Mouse (Mus musculus) hindbrain, embryonic 12.5 days (tissue): ENCODE data around the gene Tubgcp3. TPM values are rescaled to one million over a fixed set of nuclear protein-coding genes. Genes with fewer than 3 reads are reported as not detected.
"Not testable (repeated sequence)": the region's sequence is repeated elsewhere in the genome, so short reads cannot be mapped to it uniquely, and the experiment has no call there.

Experiments used
- ATAC-seq: fragments of 200-750 bp; cut with Nextera tagmentation; 2 replicates; pipeline ENCODE4 v1.8.0; 2017; ENCODE audit warnings: moderate TSS enrichment; ENCODE audit not compliant: low FRiP score
- H3K27ac ChIP-seq: fragments of 300-500 bp; sonication (generic); 2 replicates; pipeline ENCODE4 v1.5.1; 2016; ENCODE audit warnings: mild to moderate bottlenecking
- H3K27me3 ChIP-seq: fragments of 300-500 bp; sonication (generic); 2 replicates; pipeline ENCODE4 v1.6.1; 2016; ENCODE audit warnings: mild to moderate bottlenecking
- H3K36me3 ChIP-seq: fragments of 300-500 bp; sonication (generic); 2 replicates; pipeline ENCODE4 v1.6.1; 2016; ENCODE audit warnings: mild to moderate bottlenecking
- H3K4me1 ChIP-seq: fragments of 300-500 bp; sonication (generic); 2 replicates; pipeline ENCODE4 v1.6.1; 2016
- H3K4me2 ChIP-seq: fragments of 300-500 bp; sonication (generic); replicated peaks from 2 replicates; pipeline ENCODE4 v1.6.1; 2016; ENCODE audit warnings: mild to moderate bottlenecking
- H3K4me3 ChIP-seq: fragments of 300-500 bp; sonication (generic); 2 replicates; pipeline ENCODE4 v1.5.1; 2016; ENCODE audit warnings: mild to moderate bottlenecking
- H3K9ac ChIP-seq: fragments of 300-500 bp; sonication (generic); 2 replicates; pipeline ENCODE4 v1.6.1; 2016; ENCODE audit warnings: mild to moderate bottlenecking, moderate library complexity
- H3K9me3 ChIP-seq: fragments of 300-500 bp; sonication (generic); replicated peaks from 2 replicates; pipeline ENCODE4 v1.6.1; 2016; ENCODE audit warnings: mild to moderate bottlenecking
- WGBS: fragments of 180-500 bp; shearing (Covaris S2); methylation state at CpG from one replicate; pipeline ENCODE4 v1.1.7; 2016; 5-methylcytosine and 5-hydroxymethylcytosine counted together
- polyA plus RNA-seq: library from polyadenylated mRNA; unstranded; fragments of >200 nt; fragmentation: Nextera tagmentation; extraction: Ambion mirVana; gene quantifications from 2 replicates; pipeline ENCODE4 v1.2.1, GENCODE M21; 2016

The Tubgcp3 gene
- polyA plus RNA-seq, 1 experiment from 2014 or later = 49.1 TPM

DNA sequence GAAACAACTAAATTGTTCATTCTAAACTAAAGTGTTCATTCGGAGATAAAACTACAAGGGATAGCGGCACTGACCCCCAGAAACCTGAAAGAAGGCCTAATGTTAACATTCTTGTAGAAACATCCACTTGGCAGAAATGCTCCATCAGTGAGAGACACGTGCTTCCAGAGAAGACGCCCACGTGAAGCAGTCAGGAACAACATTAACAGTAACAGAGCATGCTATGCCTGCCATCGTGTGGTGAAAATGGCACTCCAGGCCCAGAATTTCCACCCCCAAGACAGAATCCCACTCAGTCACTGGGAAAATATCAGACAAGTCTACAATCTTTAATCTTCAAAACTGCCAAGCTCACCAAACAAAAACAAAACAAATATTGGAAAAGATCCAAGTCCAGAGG is 3.2 kb downstream of the Tubgcp3 start:
- Histone ChIP-seq H3K36me3 (no peaks in the 10 kb centered on the region), H3K4me3 (no peak overlapping the region), H3K4me2 (no peak overlapping the region), H3K27me3 (peaks cover under 1% of the 10 kb centered on the region; the same call in 1 of the 2 replicates), H3K27ac (no peak overlapping the region), H3K9me3 (no peaks in the 10 kb centered on the region), H3K9ac (no peak overlapping the region), H3K4me1 (peaks cover 14% of the 10 kb centered on the region)
- 87% methylated on average over 6 of the region's 6 CpGs for WGBS
- no peak for ATAC-seq

DNA sequence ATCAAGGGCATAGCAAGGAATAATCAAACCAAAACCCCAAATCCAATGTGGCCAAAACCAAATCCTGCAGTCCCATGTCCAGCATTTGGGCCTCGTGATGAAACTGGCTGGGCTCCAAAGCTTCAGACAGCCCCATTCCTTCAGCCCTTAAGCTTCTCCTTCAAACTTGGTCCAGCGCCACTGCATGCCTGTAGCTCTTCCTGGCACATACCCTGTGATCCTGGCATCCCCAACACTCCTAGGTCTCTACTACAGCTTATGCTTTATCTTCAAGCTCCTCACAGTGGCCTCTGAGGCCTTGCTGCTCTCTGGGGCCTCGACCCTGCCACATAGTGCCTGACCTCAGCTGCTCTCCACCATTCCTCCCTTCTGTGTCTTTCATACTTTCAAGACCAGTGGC is 5.5 kb downstream of the Tubgcp3 start:
- not testable (repeated sequence) for ATAC-seq, H3K4me1 ChIP-seq, H3K9ac ChIP-seq, H3K36me3 ChIP-seq, H3K27me3 ChIP-seq, H3K9me3 ChIP-seq, H3K4me2 ChIP-seq, H3K27ac ChIP-seq, H3K4me3 ChIP-seq
- WGBS = 94% methylated on average over 3 of the region's 3 CpGs

DNA sequence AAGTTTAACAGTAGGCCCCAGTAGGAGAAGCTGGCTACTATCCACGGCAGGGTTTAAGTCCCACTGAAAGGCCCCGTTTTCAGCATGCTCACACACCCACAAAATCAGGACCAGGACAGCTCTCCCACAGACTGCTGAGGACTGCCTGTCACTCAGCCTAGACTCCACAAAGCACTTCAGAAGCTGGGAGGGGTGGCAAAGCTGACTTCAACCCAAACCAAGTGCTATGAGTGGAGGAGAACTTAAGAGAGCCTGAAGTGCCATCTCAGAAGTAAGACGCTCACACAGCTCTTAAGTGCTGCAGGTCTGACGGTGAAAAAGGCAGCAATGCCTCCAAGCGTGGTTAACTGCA is 9.0 kb downstream of the Tubgcp3 start:
- Histone ChIP-seq H3K27ac (no peak overlapping the region), H3K4me2 (no peak overlapping the region), H3K4me1 (no peaks in the 10 kb centered on the region), H3K4me3 (no peak overlapping the region), H3K36me3 (peaks cover 37% of the 10 kb centered on the region), H3K9ac (no peak overlapping the region), H3K9me3 (no peaks in the 10 kb centered on the region), H3K27me3 (no peaks in the 10 kb centered on the region)
- no peak for ATAC-seq
- 85% methylated on average over 5 of the region's 5 CpGs for WGBS

DNA sequence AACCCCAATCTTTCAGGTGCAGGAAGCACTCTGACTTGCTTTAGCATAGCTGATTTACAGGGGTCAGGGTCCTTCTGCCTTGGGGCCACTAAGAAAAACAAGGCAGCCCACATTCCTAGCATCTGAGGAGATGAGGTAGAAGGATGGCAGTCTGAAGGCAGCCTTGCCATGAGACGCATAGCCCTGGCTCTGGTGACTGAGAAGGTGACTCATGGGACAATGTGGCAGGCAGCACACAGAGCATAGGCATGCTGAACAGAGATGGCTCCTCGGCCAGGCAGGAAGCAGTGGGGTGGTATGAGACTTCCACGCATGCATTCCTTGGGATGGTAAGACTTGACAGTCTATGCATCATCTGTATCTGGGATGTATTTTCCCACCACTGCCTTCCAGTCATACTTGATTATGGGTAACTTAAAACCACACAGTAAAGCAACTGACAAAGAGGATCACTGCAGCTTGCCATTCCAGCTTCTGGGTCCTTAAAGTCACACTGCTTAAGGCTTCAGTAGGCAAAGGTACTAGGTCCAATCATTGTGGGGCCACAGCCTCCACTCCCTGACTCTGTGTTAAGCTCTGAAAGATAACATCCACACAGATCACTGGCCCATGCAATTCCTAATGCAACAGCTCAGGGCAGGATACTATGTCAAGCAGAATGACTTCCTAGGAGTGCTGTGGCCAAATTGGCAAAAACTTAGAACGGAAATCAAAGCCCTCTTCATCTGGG is 9.5 kb downstream of the Tubgcp3 start:
- no peaks in the 10 kb centered on the region for H3K27me3 ChIP-seq
- no peaks in the 10 kb centered on the region for H3K9me3 ChIP-seq
- no peak overlapping the region for H3K4me3 ChIP-seq
- no peak overlapping the region for H3K9ac ChIP-seq
- WGBS = 92% methylated on average over 4 of the region's 4 CpGs
- no peak overlapping the region for H3K27ac ChIP-seq
- no peaks in the 10 kb centered on the region for H3K4me1 ChIP-seq
- peaks cover 42% of the 10 kb centered on the region for H3K36me3 ChIP-seq
- no peak overlapping the region for H3K4me2 ChIP-seq
- ATAC-seq = no peak

DNA sequence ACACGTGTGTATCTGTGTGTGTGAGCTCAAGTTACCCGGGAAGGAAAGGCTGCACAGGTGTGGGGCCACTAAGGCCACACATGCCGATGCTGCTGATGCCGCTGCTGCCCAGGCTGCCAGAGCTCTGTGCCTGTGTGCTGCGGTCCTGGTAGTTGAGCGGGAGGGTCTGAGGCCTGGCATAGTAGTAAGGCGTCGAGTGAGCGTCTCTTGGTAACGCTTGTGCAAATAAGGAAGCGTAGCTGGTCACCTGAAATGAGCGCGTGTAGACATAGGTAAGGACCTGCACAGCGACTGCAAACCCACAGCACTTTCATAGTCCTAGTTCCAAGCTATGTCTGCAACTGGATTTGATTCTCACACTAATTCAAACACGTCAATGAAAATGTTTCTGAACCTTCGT is 14.6 kb downstream of the Tubgcp3 start:
- Histone ChIP-seq H3K27ac (no peak overlapping the region), H3K9me3 (no peaks in the 10 kb centered on the region), H3K36me3 (peaks cover 91% of the 10 kb centered on the region), H3K4me1 (no peaks in the 10 kb centered on the region), H3K4me2 (no peak overlapping the region), H3K9ac (no peak overlapping the region), H3K4me3 (no peak overlapping the region), H3K27me3 (no peaks in the 10 kb centered on the region)
- WGBS = 95% methylated on average over 16 of the region's 16 CpGs
- no peak for ATAC-seq

DNA sequence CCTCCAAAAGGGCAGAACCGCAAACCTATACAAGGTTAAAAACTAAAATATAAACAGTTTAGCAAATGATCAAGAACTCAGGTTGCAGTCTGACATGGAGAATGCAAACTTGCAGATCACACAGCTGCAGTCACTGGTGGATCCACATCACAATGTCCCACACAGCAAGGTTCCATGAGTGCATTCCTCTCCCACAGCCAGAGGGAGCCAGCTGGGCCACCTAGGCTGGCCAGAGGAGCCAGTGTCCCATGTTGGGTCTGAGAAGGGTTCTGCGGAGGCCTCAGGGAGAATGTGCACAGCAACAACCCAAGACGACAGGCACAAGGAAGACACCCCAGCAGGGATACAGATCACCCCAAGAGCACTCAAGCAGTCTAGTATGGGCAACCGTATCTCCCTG is 20.8 kb downstream of the Tubgcp3 start:
- no peaks in the 10 kb centered on the region for H3K27me3 ChIP-seq
- WGBS = 84% methylated on average over 4 of the region's 4 CpGs
- H3K4me3 ChIP-seq = no peak overlapping the region
- peaks cover 83% of the 10 kb centered on the region for H3K36me3 ChIP-seq
- no peaks in the 10 kb centered on the region for H3K4me1 ChIP-seq
- no peak overlapping the region for H3K4me2 ChIP-seq
- no peaks in the 10 kb centered on the region for H3K9me3 ChIP-seq
- no peak overlapping the region for H3K27ac ChIP-seq
- no peak for ATAC-seq
- H3K9ac ChIP-seq = no peak overlapping the region

DNA sequence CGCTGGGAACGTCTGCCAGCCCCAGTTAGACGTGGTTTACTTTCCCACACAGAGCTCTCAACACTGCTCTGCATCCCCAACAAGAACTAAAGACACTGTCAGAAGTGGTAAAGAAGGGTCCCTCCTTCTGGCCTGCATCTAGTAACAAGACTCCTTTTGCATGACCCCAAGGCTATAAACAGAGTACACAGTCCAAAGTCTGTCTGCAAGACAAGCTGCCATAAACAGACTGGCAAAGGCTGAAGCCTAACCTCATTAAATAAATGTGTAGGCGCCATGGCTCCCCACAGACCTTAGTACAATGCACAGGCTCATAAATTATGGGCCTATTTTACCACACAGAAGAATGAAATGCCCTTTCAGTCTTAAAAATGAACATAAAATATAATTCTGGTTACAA is 21.6 kb downstream of the Tubgcp3 start:
- Histone ChIP-seq H3K4me3 (no peak overlapping the region), H3K4me2 (no peak overlapping the region), H3K9me3 (no peaks in the 10 kb centered on the region), H3K9ac (no peak overlapping the region), H3K4me1 (no peaks in the 10 kb centered on the region), H3K27me3 (no peaks in the 10 kb centered on the region), H3K27ac (no peak overlapping the region), H3K36me3 (peaks cover 78% of the 10 kb centered on the region)
- ATAC-seq = no peak
- WGBS = 78% methylated on average over 4 of the region's 4 CpGs

DNA sequence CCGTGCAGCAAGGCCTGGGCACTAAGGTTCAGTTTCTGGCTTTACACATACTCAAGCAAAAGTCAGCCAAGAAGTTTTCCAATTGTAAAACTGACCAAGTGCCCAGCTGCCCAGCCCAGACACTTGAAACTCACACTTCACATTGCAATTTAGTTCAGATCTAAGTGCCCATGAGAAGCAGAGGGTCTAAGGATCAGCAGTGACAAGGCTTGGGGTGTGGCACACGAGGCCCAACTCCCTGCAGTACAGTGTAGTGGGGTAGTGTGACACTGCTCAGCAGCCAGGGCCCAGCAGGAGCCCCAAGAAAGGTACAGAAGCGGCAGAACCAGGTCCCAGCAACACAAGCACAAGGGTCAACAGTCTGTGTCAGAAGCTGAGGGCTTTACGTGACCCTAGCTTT is 23.1 kb downstream of the Tubgcp3 start:
- H3K4me3 ChIP-seq = no peak overlapping the region
- ATAC-seq = no peak
- H3K27ac ChIP-seq = no peak overlapping the region
- no peak overlapping the region for H3K4me2 ChIP-seq
- no peak overlapping the region for H3K9ac ChIP-seq
- H3K27me3 ChIP-seq = no peaks in the 10 kb centered on the region
- H3K9me3 ChIP-seq = no peaks in the 10 kb centered on the region
- 92% methylated on average over 4 of the region's 4 CpGs for WGBS
- H3K36me3 ChIP-seq = peaks cover 67% of the 10 kb centered on the region
- H3K4me1 ChIP-seq = no peaks in the 10 kb centered on the region

DNA sequence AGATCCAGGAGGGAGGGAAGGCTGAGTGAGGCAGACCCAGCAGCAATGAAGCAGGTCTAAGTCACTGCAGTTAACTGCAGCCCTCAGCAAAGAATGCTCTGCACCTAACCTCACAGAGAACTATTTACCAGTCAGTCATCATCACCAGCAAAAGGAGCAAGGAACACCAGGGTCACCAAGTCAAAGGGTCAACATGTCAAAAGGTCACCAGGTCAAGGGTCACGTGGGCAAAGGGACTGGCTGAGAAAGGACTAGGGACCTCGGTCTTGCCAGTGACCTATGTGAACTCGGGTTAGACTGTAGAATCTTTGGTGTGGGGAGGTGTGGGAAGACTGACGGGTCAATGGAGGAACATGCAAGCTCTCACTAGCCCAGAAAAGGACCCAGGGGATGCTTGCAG is 25.5 kb downstream of the Tubgcp3 start:
- no peaks in the 10 kb centered on the region for H3K9me3 ChIP-seq
- H3K27ac ChIP-seq = no peak overlapping the region
- ATAC-seq = no peak
- H3K9ac ChIP-seq = no peak overlapping the region
- no peaks in the 10 kb centered on the region for H3K27me3 ChIP-seq
- no peak overlapping the region for H3K4me2 ChIP-seq
- H3K36me3 ChIP-seq = peaks cover 44% of the 10 kb centered on the region
- no peaks in the 10 kb centered on the region for H3K4me1 ChIP-seq
- H3K4me3 ChIP-seq = no peak overlapping the region
- WGBS = 43% methylated on average over 4 of the region's 4 CpGs

DNA sequence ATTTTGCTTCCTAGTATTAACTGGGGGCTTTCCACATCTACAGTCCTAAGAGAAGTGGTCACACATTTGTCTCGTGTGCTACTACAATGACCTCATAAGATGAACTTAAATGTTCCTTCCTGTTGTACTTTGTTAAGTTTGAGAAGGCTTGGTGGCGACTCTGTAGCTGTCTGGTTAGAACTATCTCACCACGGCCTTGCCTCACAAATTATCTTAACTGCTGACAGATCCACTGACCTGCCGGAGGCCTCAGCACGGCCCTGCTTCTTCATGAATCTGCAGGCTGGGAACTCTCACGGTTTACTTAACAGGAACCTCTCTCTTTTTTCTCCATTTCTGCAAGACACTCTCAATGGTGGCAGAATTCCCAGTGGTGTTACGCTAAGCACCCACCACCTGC is 27.2 kb downstream of the Tubgcp3 start:
- H3K27ac ChIP-seq = no peak overlapping the region
- no peak overlapping the region for H3K4me3 ChIP-seq
- no peaks in the 10 kb centered on the region for H3K27me3 ChIP-seq
- peaks cover 44% of the 10 kb centered on the region for H3K36me3 ChIP-seq
- ATAC-seq = no peak
- H3K4me1 ChIP-seq = no peaks in the 10 kb centered on the region
- H3K9me3 ChIP-seq = no peaks in the 10 kb centered on the region
- WGBS = 87% methylated on average over 7 of the region's 7 CpGs
- H3K4me2 ChIP-seq = no peak overlapping the region
- no peak overlapping the region for H3K9ac ChIP-seq

DNA sequence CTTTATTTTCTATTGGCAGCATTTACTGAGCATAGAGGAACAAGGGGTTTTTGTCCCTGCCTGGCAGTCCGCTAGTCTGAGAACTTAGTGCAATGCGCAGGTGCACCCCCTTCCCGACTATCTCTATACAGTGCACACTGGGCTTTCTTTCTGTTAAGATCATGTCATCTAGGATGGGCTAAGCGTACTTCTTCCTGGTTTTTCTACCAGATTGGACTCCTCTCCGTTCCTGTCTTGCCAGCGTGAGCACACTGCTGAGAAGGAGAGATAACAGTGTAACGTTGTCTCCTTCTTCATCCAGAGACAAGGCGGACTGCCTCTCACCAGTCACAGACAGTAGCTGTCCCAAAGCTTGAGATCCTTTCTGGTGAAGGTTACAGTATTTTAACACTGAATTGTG is 27.7 kb downstream of the Tubgcp3 start:
- H3K9me3 ChIP-seq = no peaks in the 10 kb centered on the region
- peaks cover 44% of the 10 kb centered on the region for H3K36me3 ChIP-seq
- H3K4me3 ChIP-seq = no peak overlapping the region
- H3K4me2 ChIP-seq = no peak overlapping the region
- H3K27me3 ChIP-seq = no peaks in the 10 kb centered on the region
- no peaks in the 10 kb centered on the region for H3K4me1 ChIP-seq
- no peak for ATAC-seq
- H3K9ac ChIP-seq = no peak overlapping the region
- H3K27ac ChIP-seq = no peak overlapping the region
- WGBS = 90% methylated on average over 8 of the region's 8 CpGs

DNA sequence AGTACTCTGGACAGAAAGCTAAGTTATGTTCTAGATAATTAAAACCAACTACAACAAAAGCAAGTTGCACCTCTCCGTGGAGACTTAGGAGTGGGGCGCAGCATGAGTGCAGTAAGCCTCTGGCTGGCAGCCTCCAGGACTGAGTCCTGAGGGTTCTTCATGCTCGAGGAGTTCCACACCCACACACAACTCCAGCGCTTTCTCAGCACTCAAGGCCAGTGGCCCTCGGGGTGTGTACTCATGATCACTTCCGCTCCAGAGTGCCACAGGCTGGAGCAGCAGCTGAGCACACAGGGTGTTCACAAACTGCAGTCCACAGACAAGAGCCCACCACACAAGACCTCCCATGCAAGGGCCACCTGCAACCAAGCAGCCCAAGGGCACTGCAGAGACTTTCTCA is 30.5 kb downstream of the Tubgcp3 start:
- no peak overlapping the region for H3K9ac ChIP-seq
- no peak for ATAC-seq
- no peaks in the 10 kb centered on the region for H3K27me3 ChIP-seq
- H3K9me3 ChIP-seq = no peaks in the 10 kb centered on the region
- H3K36me3 ChIP-seq = peaks cover 51% of the 10 kb centered on the region
- H3K4me3 ChIP-seq = no peak overlapping the region
- no peak overlapping the region for H3K4me2 ChIP-seq
- no peak overlapping the region for H3K27ac ChIP-seq
- WGBS = 96% methylated on average over 6 of the region's 6 CpGs
- H3K4me1 ChIP-seq = no peaks in the 10 kb centered on the region

DNA sequence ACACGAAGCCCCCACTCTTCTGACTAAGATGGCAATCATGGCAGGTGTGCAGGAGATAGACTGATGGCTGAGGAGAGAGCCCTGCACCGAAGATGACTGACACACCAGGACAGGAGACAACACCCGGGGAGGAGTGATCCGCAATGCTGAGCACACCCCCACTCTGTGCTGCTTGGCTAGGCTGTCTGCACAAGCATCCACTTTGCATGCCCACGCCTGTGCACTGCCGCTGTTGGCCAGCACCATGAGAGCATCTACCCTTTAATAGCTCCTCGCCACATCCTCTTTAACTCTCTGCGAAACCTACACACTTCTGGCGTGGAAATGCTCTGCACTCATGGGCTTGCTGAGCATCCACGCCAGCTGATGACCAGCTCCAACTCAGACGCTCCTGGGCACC is 33.6 kb downstream of the Tubgcp3 start:
- H3K27me3 ChIP-seq = no peaks in the 10 kb centered on the region
- H3K9ac ChIP-seq = no peak overlapping the region
- WGBS = 92% methylated on average over 11 of the region's 11 CpGs
- H3K27ac ChIP-seq = no peak overlapping the region
- H3K36me3 ChIP-seq = peaks cover 67% of the 10 kb centered on the region
- H3K9me3 ChIP-seq = no peaks in the 10 kb centered on the region
- ATAC-seq = no peak
- H3K4me2 ChIP-seq = no peak overlapping the region
- no peaks in the 10 kb centered on the region for H3K4me1 ChIP-seq
- H3K4me3 ChIP-seq = no peak overlapping the region
